Mouse (Mus musculus) liver (tissue): ENCODE measurements at regions not wholly inside any gene's neighbourhood (a gene's known extent, or its start where the extent isn't known, plus 50 kb on each side); places are given as distances from the start of the nearest gene placed in this dataset.

Experiments
- DNase-seq: peaks from one replicate; pipeline ENCODE4 v3.0.0-alpha.2; 2020; ENCODE audit warnings: mixed read lengths

- DNase-seq, result no peak
Measured at GRCm38 (mm10) chr1:118741286-118741685, 113.5 kb downstream of the Tfcp2l1 start.

GRCm38 (mm10) chr1:118748196-118748595, 120.5 kb downstream of the Tfcp2l1 start:
- no peak for DNase-seq

GRCm38 (mm10) chr1:118752869-118753268, 125.1 kb downstream of the Tfcp2l1 start:
- no peak for DNase-seq

GRCm38 (mm10) chr1:118756171-118756865, 128.6 kb downstream of the Tfcp2l1 start:
- DNase-seq, result no peak

GRCm38 (mm10) chr1:118757340-118758030, 129.7 kb downstream of the Tfcp2l1 start:
- DNase-seq, result no peak

GRCm38 (mm10) chr1:118758031-118758400, 130.3 kb downstream of the Tfcp2l1 start:
- no peak for DNase-seq

GRCm38 (mm10) chr1:118759141-118759932, 131.6 kb downstream of the Tfcp2l1 start:
- DNase-seq, result peak; percentile 70

- DNase-seq, result no peak
Measured at GRCm38 (mm10) chr1:118765525-118765924, 137.8 kb downstream of the Tfcp2l1 start.

GRCm38 (mm10) chr1:118768831-118769230, 141.1 kb downstream of the Tfcp2l1 start:
- DNase-seq, result no peak

GRCm38 (mm10) chr1:118772261-118772660, 144.5 kb downstream of the Tfcp2l1 start:
- peak; percentile 72 for DNase-seq

- DNase-seq, result no peak
Measured at GRCm38 (mm10) chr1:118776594-118777441, 149.1 kb downstream of the Tfcp2l1 start.
